Mouse (Mus musculus) gastrocnemius, adult 2 months (tissue): ENCODE results near the gene Pcyt2. TPM values are rescaled to one million over a fixed set of nuclear protein-coding genes. Genes with fewer than 3 reads are reported as not detected.

ENCODE experiments used
- DNase-seq: peaks from one replicate; pipeline ENCODE4 v3.0.0; 2022
- H3K27ac ChIP-seq: fragments of 200-600 bp; 2 replicates; pipeline ENCODE4 v1.8.1; 2022; ENCODE audit warnings: mild to moderate bottlenecking
- H3K4me3 ChIP-seq: fragments of 200-600 bp; 2 replicates; pipeline ENCODE4 v1.8.1; 2022; ENCODE audit warnings: mild to moderate bottlenecking, moderate library complexity
- CTCF ChIP-seq: fragments of 200-600 bp; IDR thresholded peaks from 2 replicates; pipeline ENCODE4 v1.8.1; 2022; ENCODE audit warnings: antibody characterized with exemption, mild to moderate bottlenecking, moderate library complexity
- intact Hi-C: fragments of 180-260 bp; cut with DNase I; formaldehyde crosslinking; loops from one replicate; pipeline ENCODE4 v1.15.1; 2025
- microRNA-seq: library from miRNA; unstranded; fragments of <30 nt; microRNA quantifications from one replicate; pipeline ENCODE4 v1.2.0, GENCODE M21; 2021
- total RNA-seq, 2 experiments: library from RNA; stranded (reverse); gene quantifications; 2 replicates each; pipeline ENCODE4 v1.2.3; 2021

The Pcyt2 gene
- total RNA-seq, 2 experiments from 2014 or later: 30.6 to 39.2 TPM

GRCm38 (mm10) chr11:120575940-120576339 lies 41.8 kb downstream of the Pcyt2 start:
- intact Hi-C loops: loop anchor here (5.0 kb wide), 2 partner anchors 34 to 36 kb away; no protein-coding TSS in a partner anchor
- Histone ChIP-seq H3K27ac (no peak overlapping the region), H3K4me3 (no peak overlapping the region)
- no peak for TF ChIP-seq CTCF
- DNase-seq: no peak

GRCm38 (mm10) chr11:120575046-120575445 lies 42.7 kb downstream of the Pcyt2 start:
- no peak overlapping the region for H3K4me3 ChIP-seq
- H3K27ac ChIP-seq: no peak overlapping the region
- TF ChIP-seq CTCF: no peak
- no peak for DNase-seq
- intact Hi-C loops: loop anchor here (5.0 kb wide), 2 partner anchors 33 to 37 kb away; no protein-coding TSS in a partner anchor

GRCm38 (mm10) chr11:120574278-120574600 lies 43.5 kb downstream of the Pcyt2 start:
- DNase-seq: no peak
- Histone ChIP-seq H3K4me3 (peak overlapping the region; percentile 76), H3K27ac (peak overlapping the region; percentile 99)
- intact Hi-C loops: no loop called here
- no peak for TF ChIP-seq CTCF

GRCm38 (mm10) chr11:120573585-120574277 lies 44.0 kb downstream of the Pcyt2 start:
- peak overlapping the region; percentile 76 for H3K4me3 ChIP-seq
- no peak for TF ChIP-seq CTCF
- no peak for DNase-seq
- peak overlapping the region; percentile 99 for H3K27ac ChIP-seq
- intact Hi-C loops: no loop called here

GRCm38 (mm10) chr11:120572752-120573584 lies 44.8 kb downstream of the Pcyt2 start, which contains the start of gene P4hb:
P4hb (minus strand) TSS chr11:120573253.
- intact Hi-C loops: loop anchor here (1.0 kb wide), 1 partner anchor 22 kb away; the partner anchor contains the start of gene Ppp1r27
- Histone ChIP-seq H3K4me3 (peak within 1 kb of the TSS; percentile 76), H3K27ac (peak within 1 kb of the TSS; percentile 99)
- DNase-seq: peak; percentile 100
- TF ChIP-seq CTCF: no peak

- intact Hi-C loops: loop anchor here (1.0 kb wide), 1 partner anchor 21 kb away; the partner anchor contains the start of gene Ppp1r27
- no peak for DNase-seq
- peak overlapping the region; percentile 76 for H3K4me3 ChIP-seq
- H3K27ac ChIP-seq: peak overlapping the region; percentile 99
- no peak for TF ChIP-seq CTCF
Observed at GRCm38 (mm10) chr11:120572417-120572751, 45.4 kb downstream of the Pcyt2 start.

GRCm38 (mm10) chr11:120571754-120572416 lies 45.9 kb downstream of the Pcyt2 start:
- peak overlapping the region; percentile 76 for H3K4me3 ChIP-seq
- intact Hi-C loops: loop anchor here (1.0 kb wide), 1 partner anchor 21 kb away; the partner anchor contains the start of gene Ppp1r27

GRCm38 (mm10) chr11:120571122-120571521 lies 46.6 kb downstream of the Pcyt2 start:
- intact Hi-C loops: no loop called here
- DNase-seq: no peak
- no peak for TF ChIP-seq CTCF
- H3K4me3 ChIP-seq: peak overlapping the region; percentile 76
- 0 out of 2 replicates have a peak overlapping the region, but pooled peaks have one; percentile 99 for H3K27ac ChIP-seq

More at GRCm38 (mm10) chr11:120571754-120572416, 45.9 kb downstream of the Pcyt2 start:
- TF ChIP-seq CTCF: no peak
- DNase-seq: no peak
- peak overlapping the region; percentile 99 for H3K27ac ChIP-seq

GRCm38 (mm10) chr11:120568324-120568723 lies 49.4 kb downstream of the Pcyt2 start:
- DNase-seq: no peak
- Histone ChIP-seq H3K27ac (no peak overlapping the region), H3K4me3 (no peak overlapping the region; the same call in 1 of the 2 replicates)
- intact Hi-C loops: no loop called here
- TF ChIP-seq CTCF: no peak

GRCm38 (mm10) chr11:120565114-120565513 lies 52.6 kb downstream of the Pcyt2 start:
- TF ChIP-seq CTCF: no peak
- Histone ChIP-seq H3K4me3 (no peak overlapping the region), H3K27ac (no peak overlapping the region)
- intact Hi-C loops: no loop called here
- no peak for DNase-seq

- H3K4me3 ChIP-seq: no peak overlapping the region
- intact Hi-C loops: no loop called here
- TF ChIP-seq CTCF: no peak
- DNase-seq: peak; percentile 4
- no peak overlapping the region for H3K27ac ChIP-seq
Observed at GRCm38 (mm10) chr11:120562949-120563348, 54.8 kb downstream of the Pcyt2 start.

GRCm38 (mm10) chr11:120560952-120561728 lies 56.6 kb downstream of the Pcyt2 start:
- TF ChIP-seq CTCF: no peak
- Histone ChIP-seq H3K27ac (no peak overlapping the region), H3K4me3 (no peak overlapping the region)
- DNase-seq: peak; percentile 13
- intact Hi-C loops: no loop called here

Small RNAs within 50 kb of the gene (microRNA-seq; reads per million reads assigned to microRNA genes)
- gene Mir6936: not detected

Other genes with a start within 250 kb of the Pcyt2 start
- 10 to 100 TPM; 18.5 to 18.8 TPM for gene Faap100, start 239.2 kb downstream of the Pcyt2 start, total RNA-seq
- gene Nploc4, start 180.2 kb downstream of the Pcyt2 start, total RNA-seq: 10 to 100 TPM; 75.8 to 94.9 TPM
- gene Tspan10, start 175.3 kb downstream of the Pcyt2 start, total RNA-seq: 1 to 10 TPM in 1 of 2 experiments, not detected in 1; 1.1 TPM
- gene Pde6g, start 164.4 kb downstream of the Pcyt2 start, total RNA-seq: 1 to 10 TPM in 1 of 2 experiments, under 1 TPM in 1; 0.41 to 1.2 TPM
- 10 to 100 TPM; 19.1 to 31.8 TPM for gene Oxld1, start 159.9 kb downstream of the Pcyt2 start, total RNA-seq
- gene Ccdc137, start 159.8 kb downstream of the Pcyt2 start, total RNA-seq: 1 to 10 TPM; 5.2 to 7.2 TPM
- gene Arl16, start 150.3 kb downstream of the Pcyt2 start, total RNA-seq: 1 to 10 TPM; 5.6 to 6.3 TPM
- 100 to 1,000 TPM; 120 to 177 TPM for gene Mrpl12, start 133.3 kb downstream of the Pcyt2 start, total RNA-seq
- gene Slc25a10, start 126.1 kb downstream of the Pcyt2 start, total RNA-seq: 1 to 10 TPM; 2.8 to 4.1 TPM
- gene Gcgr, start 87.2 kb downstream of the Pcyt2 start, total RNA-seq: under 1 TPM in 1 of 2 experiments, not detected in 1; 0.33 TPM
- 10 to 100 TPM; 21.7 to 22.1 TPM for gene Mcrip1, start 68.2 kb downstream of the Pcyt2 start, total RNA-seq
- 100 to 1,000 TPM; 188 to 418 TPM for gene Ppp1r27, start 66.8 kb downstream of the Pcyt2 start, total RNA-seq
- gene P4hb, start 44.7 kb downstream of the Pcyt2 start, total RNA-seq: 100 to 1,000 TPM; 201 to 240 TPM
- 10 to 100 TPM; 72.1 to 89.6 TPM for gene Arhgdia, start 36.3 kb downstream of the Pcyt2 start, total RNA-seq
- 10 to 100 TPM; 36.0 to 44.7 TPM for gene Alyref, start 19.6 kb downstream of the Pcyt2 start, total RNA-seq
- 10 to 100 TPM; 45.3 to 58.5 TPM for gene Anapc11, start 19.5 kb downstream of the Pcyt2 start, total RNA-seq
- gene Npb, start 9.5 kb downstream of the Pcyt2 start, total RNA-seq: under 1 TPM in 1 of 2 experiments, not detected in 1; 0.78 TPM
- 1 to 10 TPM; 4.1 to 4.7 TPM for gene Sirt7, start 7.3 kb upstream of the Pcyt2 start, total RNA-seq
- gene Mafg, start 15.7 kb upstream of the Pcyt2 start, total RNA-seq: 10 to 100 TPM; 53.1 to 68.2 TPM
- 1 to 10 TPM; 3.5 to 3.8 TPM for gene Pycr1, start 25.8 kb upstream of the Pcyt2 start, total RNA-seq
- 100 to 1,000 TPM; 109 to 157 TPM for gene Myadml2, start 30.2 kb upstream of the Pcyt2 start, total RNA-seq
- not detected for gene Notum, start 43.2 kb upstream of the Pcyt2 start, total RNA-seq
- gene Aspscr1, start 55.0 kb upstream of the Pcyt2 start, total RNA-seq: 10 to 100 TPM; 31.2 to 32.4 TPM
- gene Cenpx, start 95.8 kb upstream of the Pcyt2 start, total RNA-seq: 10 to 100 TPM; 22.1 to 32.3 TPM
- 1 to 10 TPM; 3.6 to 4.4 TPM for gene Lrrc45, start 96.0 kb upstream of the Pcyt2 start, total RNA-seq
- 1 to 10 TPM in 1 of 2 experiments, under 1 TPM in 1; 0.87 to 1.3 TPM for gene Rac3, start 103.5 kb upstream of the Pcyt2 start, total RNA-seq
- 1 to 10 TPM; 6.3 to 8.6 TPM for gene Dcxr, start 109.3 kb upstream of the Pcyt2 start, total RNA-seq
- gene Cbr2, start 114.2 kb upstream of the Pcyt2 start, total RNA-seq: 10 to 100 TPM in 1 of 2 experiments, 1 to 10 TPM in 1; 9.1 to 15.4 TPM
- gene Hmga1b, start 144.9 kb upstream of the Pcyt2 start, total RNA-seq: 10 to 100 TPM; 15.7 to 22.2 TPM
- 10 to 100 TPM; 11.7 to 14.1 TPM for gene Rfng, start 166.3 kb upstream of the Pcyt2 start, total RNA-seq
- gene Gps1, start 166.3 kb upstream of the Pcyt2 start, total RNA-seq: 10 to 100 TPM; 57.9 to 65.2 TPM
- gene Dus1l, start 178.5 kb upstream of the Pcyt2 start, total RNA-seq: 10 to 100 TPM; 31.2 to 31.5 TPM
- 10 to 100 TPM in 1 of 2 experiments, 1 to 10 TPM in 1; 6.8 to 20.0 TPM for gene Fasn, start 206.6 kb upstream of the Pcyt2 start, total RNA-seq